10 mouse cellular contexts compared by ENCODE assay signal in the genomic region with DNA sequence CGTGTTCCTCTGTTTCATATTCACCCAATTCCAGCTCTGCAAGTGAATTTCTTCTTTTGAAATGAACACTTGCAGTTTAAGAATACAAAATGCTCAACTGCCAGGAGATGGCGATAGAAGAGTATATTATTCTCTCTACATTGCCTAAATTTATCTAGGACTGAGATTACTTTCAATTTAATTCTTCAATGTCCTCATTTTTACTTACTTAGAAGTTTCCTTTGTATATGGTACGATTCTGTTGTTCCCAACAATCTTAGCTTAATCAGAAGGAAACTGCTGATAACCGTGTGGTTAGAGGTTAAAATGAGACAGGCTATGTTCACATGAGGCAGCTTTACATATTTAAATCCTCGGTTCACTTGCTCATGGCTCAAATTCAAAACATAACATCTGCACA.
A peak's percentile ranks its signal among the peaks of the same experiment; 100 is the strongest.
DNase-seq lines count a peak whose midpoint lies in the region; ATAC-seq and TF ChIP-seq lines count a peak whose summit lies in the region.
"Had no signal": no experiment of that assay in that cellular context is flagged by ENCODE, and none has a peak within 500 bp of the region (broad histone marks: within the 10 kb centered on the region; RNA-seq: fewer than 3 reads in every experiment).

No protein-coding gene starts in this region.

- H3K4me2 ChIP-seq in heart, embryonic 13.5 days: peak overlapping the region; percentile 52
- no peak overlapping the region for H3K4me2 ChIP-seq in heart, embryonic 11.5 days
- H3K4me2 ChIP-seq in lung, embryonic 14.5 days: no peak overlapping the region
- peak overlapping the region; percentile 54 for H3K4me2 ChIP-seq in heart, postnatal 0 days (ENCODE audit: low read depth, low read length)
- H3K4me2 ChIP-seq in stomach, embryonic 16.5 days (ENCODE audit: low read depth, low read length): peak overlapping the region; percentile 24
- H3K4me2 ChIP-seq: limb, embryonic 12.5 days had no signal

- DNase-seq in lung, embryonic 14.5 days: peak; percentile 80
- no peak for DNase-seq in lung, adult 18-20 months
- DNase-seq in heart, postnatal 0 days (ENCODE audit: low spot score): peak; percentile 10
- DNase-seq in thymus, postnatal 4 days: no peak
- no peak for DNase-seq in urinary bladder, postnatal 36 days (ENCODE audit: low spot score in 2 of 2)
- DNase-seq: right cerebral cortex, postnatal 25 days had no signal

- H3K27ac ChIP-seq in heart, embryonic 13.5 days (replicated peaks): no peak overlapping the region
- no peak overlapping the region for H3K27ac ChIP-seq in heart, embryonic 11.5 days (ENCODE audit: low read depth, low read length)
- no peak overlapping the region for H3K27ac ChIP-seq in lung, embryonic 14.5 days (ENCODE audit: low read depth)
- no peak overlapping the region for H3K27ac ChIP-seq in heart, postnatal 0 days (ENCODE audit: low read depth)
- H3K27ac ChIP-seq in stomach, embryonic 16.5 days (ENCODE audit: low read length): no peak overlapping the region
- H3K27ac ChIP-seq: limb, embryonic 12.5 days had no signal

- no peak for TF ChIP-seq EP300 in heart, postnatal 0 days (IDR thresholded peaks at IDR 0.05; ENCODE audit: low read depth)

- peak; percentile 45 for TF ChIP-seq CTCF in lung, embryonic 14.5 days (IDR thresholded peaks at IDR 0.05; ENCODE audit: low read depth)
- TF ChIP-seq CTCF in heart, postnatal 0 days (IDR thresholded peaks at IDR 0.05; ENCODE audit: low read depth): peak; percentile 52

- no peak for ATAC-seq in heart, embryonic 13.5 days (ENCODE audit: extremely low read depth, insufficient number of reproducible peaks, low FRiP score, low TSS enrichment)
- ATAC-seq in heart, embryonic 11.5 days (replicated peaks; ENCODE audit: insufficient number of reproducible peaks, low FRiP score, low TSS enrichment): no peak
- ATAC-seq in lung, embryonic 14.5 days (ENCODE audit: insufficient read depth): no peak
- no peak for ATAC-seq in heart, postnatal 0 days (ENCODE audit: insufficient read depth, low read depth)
- ATAC-seq in stomach, embryonic 16.5 days (ENCODE audit: insufficient read depth, low FRiP score): no peak

- H3K9me3 ChIP-seq in heart, embryonic 13.5 days: no peaks in the 10 kb centered on the region
- no peaks in the 10 kb centered on the region for H3K9me3 ChIP-seq in heart, embryonic 11.5 days (replicated peaks; ENCODE audit: control insufficient read depth, low read length)
- no peaks in the 10 kb centered on the region for H3K9me3 ChIP-seq in lung, embryonic 14.5 days (ENCODE audit: low read depth, low read length)
- H3K9me3 ChIP-seq in heart, postnatal 0 days (replicated peaks; ENCODE audit: control insufficient read depth, low read length): no peaks in the 10 kb centered on the region
- no peaks in the 10 kb centered on the region for H3K9me3 ChIP-seq in stomach, embryonic 16.5 days (replicated peaks; ENCODE audit: control insufficient read depth, low read length)
- H3K9me3 ChIP-seq: limb, embryonic 12.5 days had no signal

- no peak overlapping the region; the same call in 1 of the 2 replicates for H3K9ac ChIP-seq in heart, embryonic 13.5 days
- no peak overlapping the region for H3K9ac ChIP-seq in heart, embryonic 11.5 days (ENCODE audit: low read depth, low read length)
- no peak overlapping the region for H3K9ac ChIP-seq in lung, embryonic 14.5 days
- no peak overlapping the region for H3K9ac ChIP-seq in heart, postnatal 0 days (replicated peaks; ENCODE audit: low read depth, low read length)
- no peak overlapping the region for H3K9ac ChIP-seq in stomach, embryonic 16.5 days (ENCODE audit: low read length)
- H3K9ac ChIP-seq: limb, embryonic 12.5 days had no signal

- H3K4me1 ChIP-seq in heart, embryonic 13.5 days: no peaks in the 10 kb centered on the region
- H3K4me1 ChIP-seq in heart, embryonic 11.5 days (ENCODE audit: control insufficient read depth, insufficient read depth, low read length): no peaks in the 10 kb centered on the region
- no peaks in the 10 kb centered on the region for H3K4me1 ChIP-seq in lung, embryonic 14.5 days (ENCODE audit: insufficient read depth)
- H3K4me1 ChIP-seq in heart, postnatal 0 days (ENCODE audit: control insufficient read depth, insufficient read depth): no peaks in the 10 kb centered on the region
- no peaks in the 10 kb centered on the region for H3K4me1 ChIP-seq in stomach, embryonic 16.5 days (ENCODE audit: control insufficient read depth, insufficient read depth, low read length)
- H3K4me1 ChIP-seq: limb, embryonic 12.5 days had no signal

- H3K4me3 ChIP-seq in heart, embryonic 13.5 days: no peak overlapping the region
- no peak overlapping the region for H3K4me3 ChIP-seq in heart, embryonic 11.5 days (ENCODE audit: low read depth, low read length)
- no peak overlapping the region for H3K4me3 ChIP-seq in lung, embryonic 14.5 days (ENCODE audit: low read depth, low read length)
- peak overlapping the region; percentile 31 for H3K4me3 ChIP-seq in heart, postnatal 0 days (ENCODE audit: low read depth, low read length)
- H3K4me3 ChIP-seq in stomach, embryonic 16.5 days (replicated peaks; ENCODE audit: low read length): 0 out of 2 replicates have a peak overlapping the region, but pooled peaks have one; percentile 13
- H3K4me3 ChIP-seq: limb, embryonic 12.5 days had no signal

- H3K27me3 ChIP-seq in heart, embryonic 13.5 days (replicated peaks): no peaks in the 10 kb centered on the region
- no peaks in the 10 kb centered on the region for H3K27me3 ChIP-seq in heart, embryonic 11.5 days (ENCODE audit: control insufficient read depth, insufficient read depth, low read length)
- H3K27me3 ChIP-seq in lung, embryonic 14.5 days (ENCODE audit: insufficient read depth, low read length): no peaks in the 10 kb centered on the region
- H3K27me3 ChIP-seq in heart, postnatal 0 days (ENCODE audit: control insufficient read depth, insufficient read depth, low read length): no peaks in the 10 kb centered on the region
- no peaks in the 10 kb centered on the region for H3K27me3 ChIP-seq in stomach, embryonic 16.5 days (ENCODE audit: control insufficient read depth, insufficient read depth, low read length)
- H3K27me3 ChIP-seq: limb, embryonic 12.5 days had no signal

- no peaks in the 10 kb centered on the region for H3K36me3 ChIP-seq in heart, embryonic 13.5 days
- no peaks in the 10 kb centered on the region for H3K36me3 ChIP-seq in heart, embryonic 11.5 days (ENCODE audit: control insufficient read depth, insufficient read depth, low read length)
- no peaks in the 10 kb centered on the region for H3K36me3 ChIP-seq in lung, embryonic 14.5 days (ENCODE audit: insufficient read depth)
- H3K36me3 ChIP-seq in heart, postnatal 0 days (replicated peaks; ENCODE audit: control insufficient read depth, insufficient read depth, low read length): no peaks in the 10 kb centered on the region
- no peaks in the 10 kb centered on the region for H3K36me3 ChIP-seq in stomach, embryonic 16.5 days (ENCODE audit: control insufficient read depth, insufficient read depth, low read length)
- H3K36me3 ChIP-seq: limb, embryonic 12.5 days had no signal

- WGBS in heart, embryonic 13.5 days: 38% methylated on average over 5 of the region's 5 CpGs
- 49% methylated on average over 5 of the region's 5 CpGs for WGBS in heart, embryonic 11.5 days (ENCODE audit: insufficient replicate concordance)
- 34% methylated on average over 5 of the region's 5 CpGs for WGBS in lung, embryonic 14.5 days
- WGBS in heart, postnatal 0 days: 18% methylated on average over 5 of the region's 5 CpGs
- WGBS in stomach, embryonic 16.5 days: 28% methylated on average over 5 of the region's 5 CpGs

Comparison
In these comparisons a context has a peak if more than half of its experiments do, and no peak if none do; other contexts are left out.
1. H3K4me2 ChIP-seq: peak in heart, embryonic 13.5 days (single experiment), heart, postnatal 0 days (single experiment) and stomach, embryonic 16.5 days (single experiment); none in heart, embryonic 11.5 days (single experiment) and lung, embryonic 14.5 days (single experiment).
2. H3K4me3 ChIP-seq: peak in heart, postnatal 0 days (single experiment) and stomach, embryonic 16.5 days (single experiment); none in heart, embryonic 13.5 days (single experiment), heart, embryonic 11.5 days (single experiment) and lung, embryonic 14.5 days (single experiment).
3. DNase-seq: peak in lung, embryonic 14.5 days (single experiment) and heart, postnatal 0 days (single experiment); none in lung, adult 18-20 months (0 of 2), thymus, postnatal 4 days (single experiment) and urinary bladder, postnatal 36 days (0 of 2).